Mouse (Mus musculus) c-Kit-positive CD71-positive TER-119-negative erythroid progenitor cells, embryonic 14.5 days (primary cell): ENCODE results near the gene Tfeb.

ENCODE experiments used
- DNase-seq: peaks from one replicate; pipeline ENCODE4 v3.0.0-alpha.2; 2013; ENCODE audit warnings: low read depth

Tfeb gene

GRCm38 (mm10) chr17:47754246-47754645 is 17.4 kb downstream of the Tfeb start:
- no peak for DNase-seq

GRCm38 (mm10) chr17:47756366-47756765 is 19.5 kb downstream of the Tfeb start:
- no peak for DNase-seq

GRCm38 (mm10) chr17:47757056-47757610 is 20.3 kb downstream of the Tfeb start:
- DNase-seq, result no peak

- no peak for DNase-seq
Measured at GRCm38 (mm10) chr17:47759702-47760410, 23.0 kb downstream of the Tfeb start.

DNA sequence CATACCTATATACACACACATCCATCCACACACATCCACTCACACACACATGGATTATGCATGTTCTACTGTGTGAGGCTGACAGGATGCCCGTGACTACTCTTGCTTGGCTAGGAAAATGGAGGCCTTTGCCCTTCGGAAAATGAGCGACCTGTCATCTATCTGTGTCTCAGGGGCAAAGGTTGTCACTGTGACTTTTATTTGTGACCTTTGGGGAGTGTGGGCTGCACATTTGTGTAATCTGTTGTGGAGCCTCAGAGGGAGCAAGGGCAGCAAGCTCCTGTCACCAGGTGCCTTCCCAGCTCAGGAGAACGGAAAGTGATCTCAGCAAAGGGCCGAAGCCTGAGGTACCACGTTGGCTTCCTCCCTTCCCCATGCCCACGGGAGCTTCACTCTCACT is 25.2 kb downstream of the Tfeb start:
- no peak for DNase-seq

- no peak for DNase-seq
Measured at GRCm38 (mm10) chr17:47762518-47763340, 25.9 kb downstream of the Tfeb start.

DNA sequence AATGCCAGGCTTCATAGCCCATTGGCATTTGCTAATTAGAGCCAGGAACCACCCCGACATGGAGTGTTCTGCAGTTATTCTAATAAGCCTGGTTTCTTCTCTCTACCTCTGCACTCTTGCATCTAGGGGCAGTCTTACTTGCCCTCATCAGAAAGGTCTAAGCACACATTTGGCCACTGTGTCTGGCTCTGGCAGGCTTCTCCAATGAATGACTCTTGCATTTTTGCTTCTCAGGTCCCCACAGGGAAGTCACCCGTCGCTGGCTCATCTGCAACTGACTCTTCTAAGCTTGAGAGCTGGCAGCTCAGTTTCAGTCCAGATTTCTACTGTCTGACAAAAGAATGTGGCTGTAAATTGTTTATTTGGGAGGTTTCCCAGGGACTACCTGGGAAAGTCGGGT is 29.2 kb downstream of the Tfeb start:
- DNase-seq, result no peak

- no peak for DNase-seq
Measured at GRCm38 (mm10) chr17:47766407-47767043, 29.7 kb downstream of the Tfeb start.

DNA sequence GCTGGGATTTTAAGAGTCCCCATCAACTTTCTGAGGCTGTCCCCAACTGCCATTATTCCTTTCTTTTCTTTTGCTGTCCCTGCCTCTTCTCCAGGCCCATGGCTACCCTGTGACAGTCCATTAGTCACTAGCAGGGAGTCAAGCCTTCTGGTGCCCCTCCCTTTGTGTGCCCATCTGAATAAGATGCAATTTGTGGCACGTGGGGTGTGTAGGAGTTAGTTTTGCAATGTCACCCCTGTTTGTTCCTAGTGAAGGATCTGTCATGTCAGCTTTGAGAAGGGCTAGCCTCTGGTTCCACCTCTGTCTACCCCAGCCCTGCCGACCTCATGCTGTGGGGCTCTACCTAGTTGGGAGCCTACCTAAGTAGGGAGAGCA is 30.2 kb downstream of the Tfeb start:
- no peak for DNase-seq

DNA sequence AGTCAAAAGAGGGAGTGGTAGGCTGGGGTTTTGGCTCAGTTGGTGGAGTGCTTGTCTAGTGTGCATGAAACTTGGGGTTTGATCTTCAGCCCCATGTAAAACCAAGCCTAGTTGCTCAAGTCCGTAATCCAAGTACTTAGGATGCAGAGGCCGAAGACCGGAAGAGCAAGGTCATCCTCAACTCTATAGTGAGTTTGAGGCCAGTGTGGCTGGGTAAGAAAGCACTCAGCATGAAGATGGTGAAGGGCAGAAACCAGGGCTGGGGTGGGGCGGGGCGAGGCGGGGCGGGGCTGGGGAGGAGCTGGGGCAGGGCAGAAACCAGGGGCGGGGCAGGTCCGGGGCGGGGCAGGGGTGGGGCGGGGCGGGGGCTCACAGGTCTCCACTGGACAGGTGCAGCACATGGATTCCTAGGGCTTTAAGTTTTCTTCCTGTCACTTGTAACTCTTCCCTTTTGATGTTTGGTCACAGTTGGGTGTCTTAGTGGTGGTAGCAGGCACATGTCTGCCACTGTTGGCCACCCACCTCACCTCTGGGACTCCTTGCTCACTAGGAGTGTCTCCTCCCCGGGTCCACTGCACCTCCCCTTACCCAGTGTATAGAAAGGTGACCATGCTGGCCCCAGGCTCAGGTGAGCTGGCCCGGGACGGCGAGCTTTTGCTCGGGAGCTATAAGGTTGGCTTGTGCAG is 30.8 kb downstream of the Tfeb start:
- no peak for DNase-seq

GRCm38 (mm10) chr17:47768707-47769276 is 32.0 kb downstream of the Tfeb start:
- no peak for DNase-seq

GRCm38 (mm10) chr17:47769389-47770299 is 32.8 kb downstream of the Tfeb start:
- DNase-seq, result no peak

- DNase-seq, result no peak
Measured at GRCm38 (mm10) chr17:47773604-47774003, 36.8 kb downstream of the Tfeb start.

DNA sequence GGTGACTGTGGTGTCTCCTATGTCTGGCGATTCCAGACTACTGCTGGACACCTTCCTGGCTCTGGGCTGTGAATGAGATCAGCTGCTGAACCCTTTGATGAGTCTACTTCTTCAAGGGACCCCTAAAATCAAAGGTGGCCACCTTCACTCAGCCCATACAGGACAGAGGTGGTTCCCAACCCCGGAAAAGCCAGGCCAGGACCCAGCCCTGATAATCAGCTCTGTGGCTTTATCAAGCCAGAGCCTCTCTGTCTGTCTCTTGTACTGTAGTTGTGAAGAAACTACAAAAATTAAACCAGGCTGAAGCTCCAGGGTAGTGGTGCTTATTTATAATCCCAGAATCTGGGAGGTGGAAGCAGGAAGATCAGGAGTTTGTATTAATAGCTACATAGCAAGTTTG is 40.3 kb downstream of the Tfeb start:
- no peak for DNase-seq

- DNase-seq, result no peak
Measured at GRCm38 (mm10) chr17:47780470-47780869, 43.6 kb downstream of the Tfeb start.

GRCm38 (mm10) chr17:47782486-47782885 is 45.7 kb downstream of the Tfeb start:
- no peak for DNase-seq

DNA sequence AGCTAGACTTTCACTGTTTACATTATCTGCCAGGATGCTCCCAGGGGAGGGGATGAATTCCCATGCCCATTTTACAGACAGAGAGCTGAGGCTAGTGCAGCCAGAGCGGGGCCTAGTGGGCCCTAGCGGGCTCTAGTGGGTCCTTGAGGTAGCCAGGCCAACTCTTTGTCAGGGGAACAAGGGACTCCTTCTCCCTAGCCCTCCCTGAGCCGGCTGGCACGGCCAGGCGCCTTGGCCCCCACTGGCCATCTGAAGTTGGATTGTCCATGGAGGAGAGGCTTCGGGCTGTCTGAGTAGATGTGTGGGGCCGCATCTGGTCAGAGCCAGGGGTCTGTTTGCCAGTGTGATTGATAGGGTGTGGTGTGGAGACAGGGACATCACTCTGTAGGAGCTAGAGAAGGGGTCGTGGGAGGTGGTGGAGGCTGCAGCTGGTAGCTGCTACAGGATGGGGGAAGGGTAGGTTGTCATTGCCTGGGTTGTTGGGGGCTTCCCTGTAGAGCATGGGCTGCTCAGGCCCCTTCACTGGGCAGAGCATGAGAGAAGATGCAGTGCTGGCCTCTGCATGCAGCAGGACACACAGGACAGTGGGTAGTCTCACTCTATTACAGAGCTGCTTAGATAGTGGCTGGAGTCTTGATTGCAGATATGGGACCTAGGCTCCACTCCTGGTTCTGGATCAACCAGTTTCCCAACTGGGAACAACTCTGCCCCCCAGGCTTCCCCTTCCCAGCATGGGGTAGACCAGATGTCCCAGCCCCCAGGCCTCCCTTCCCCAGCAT is 46.8 kb downstream of the Tfeb start:
- DNase-seq, result no peak

DNA sequence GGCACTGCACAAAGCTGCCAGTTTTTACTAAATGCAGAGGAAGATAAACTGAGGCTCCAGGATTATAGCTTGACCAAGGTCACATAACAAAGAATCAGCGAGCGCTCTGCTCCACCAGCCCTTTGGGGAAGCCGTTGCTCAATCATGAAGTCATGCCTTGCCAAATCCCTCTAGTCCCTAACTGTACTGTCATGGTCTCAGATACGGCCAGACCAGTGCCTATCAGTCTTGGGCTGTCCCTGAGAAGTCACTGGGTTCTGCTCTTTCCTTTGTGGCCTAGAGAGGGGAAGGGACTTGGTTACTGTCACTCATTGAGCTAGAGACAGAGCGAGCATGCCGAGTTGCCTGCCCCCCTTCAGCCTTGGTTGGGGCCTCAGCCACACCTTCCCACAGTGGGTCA is 47.6 kb downstream of the Tfeb start:
- DNase-seq, result no peak

DNA sequence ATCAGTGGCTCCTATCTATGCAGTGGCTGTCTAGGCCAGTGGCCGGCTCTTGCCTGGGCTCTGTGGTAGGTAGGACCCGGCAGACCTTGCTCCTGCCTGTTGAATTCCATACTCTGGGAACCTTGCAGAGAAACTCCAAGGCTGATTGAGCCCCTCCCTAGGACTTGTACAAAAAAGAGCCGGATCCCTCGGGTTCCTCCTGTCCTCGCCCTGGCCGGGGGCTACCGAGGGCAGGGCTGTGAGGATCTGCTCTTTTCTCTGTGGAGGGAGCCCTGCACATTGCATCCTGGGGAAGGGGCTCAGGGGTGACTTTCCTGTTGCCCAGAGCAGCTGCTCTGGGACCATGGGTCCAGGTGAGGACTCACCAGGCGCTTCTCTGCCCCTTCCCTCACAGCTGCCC is 50.8 kb downstream of the Tfeb start:
- no peak for DNase-seq

DNA sequence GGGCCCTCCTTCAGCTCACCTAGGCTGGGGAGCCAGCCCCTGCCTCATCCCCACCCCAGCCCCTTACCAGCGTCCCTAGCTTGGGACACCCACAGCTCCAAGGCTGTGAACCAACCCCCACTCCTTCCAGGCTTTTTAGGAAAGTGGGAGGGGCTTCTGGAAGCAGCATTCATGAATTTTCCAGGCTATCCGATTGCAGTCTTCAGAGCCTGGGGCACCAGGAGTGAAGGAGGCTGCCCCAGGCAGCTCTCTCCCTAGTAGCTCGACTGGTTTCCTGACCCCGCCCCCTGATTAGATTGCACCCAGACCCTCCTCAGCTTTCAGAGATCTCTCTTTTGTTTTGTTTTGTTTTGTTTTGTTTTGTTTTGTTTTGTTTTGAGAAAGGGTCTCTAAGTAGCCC is 51.5 kb downstream of the Tfeb start:
- no peak for DNase-seq
